8 mouse cellular contexts compared by ENCODE assay signal in genomic region chr10:88200541-88200940, GRCm38 (mm10). TPM values are rescaled to one million over a fixed set of nuclear protein-coding genes. Genes with fewer than 3 reads are reported as not detected.
DNase-seq lines count a peak whose midpoint lies in the region; ATAC-seq and TF ChIP-seq lines count a peak whose summit lies in the region.

No protein-coding gene starts in this region.

- H3K27ac ChIP-seq in thymus, adult 2 months (ENCODE audit: control insufficient read depth, insufficient read depth, low read length): no peak overlapping the region
- H3K27ac ChIP-seq in limb, embryonic 15.5 days: no peak overlapping the region
- H3K27ac ChIP-seq in stomach, postnatal 0 days (replicated peaks): no peak overlapping the region

- no peaks in the 10 kb centered on the region for H3K27me3 ChIP-seq in erythroblast, embryonic 14.5 days (ENCODE audit: control insufficient read depth)
- H3K27me3 ChIP-seq in thymus, adult 2 months (ENCODE audit: control insufficient read depth, insufficient read depth, low read length): no peaks in the 10 kb centered on the region
- no peaks in the 10 kb centered on the region for H3K27me3 ChIP-seq in limb, embryonic 15.5 days
- no peaks in the 10 kb centered on the region for H3K27me3 ChIP-seq in stomach, postnatal 0 days (ENCODE audit: control insufficient read depth, insufficient read depth, low read length)

- no peak for ATAC-seq in erythroblast, adult 5-6 weeks (replicated peaks; ENCODE audit: low FRiP score, poor library complexity, severe bottlenecking)
- ATAC-seq in limb, embryonic 15.5 days (ENCODE audit: insufficient number of reproducible peaks, low FRiP score, low TSS enrichment, low read depth): no peak
- ATAC-seq in stomach, postnatal 0 days (ENCODE audit: low FRiP score, low TSS enrichment): peak; percentile 60; the same call in 1 of the 2 replicates

- H3K4me2 ChIP-seq in limb, embryonic 15.5 days: peak overlapping the region; percentile 69
- H3K4me2 ChIP-seq in stomach, postnatal 0 days (replicated peaks; ENCODE audit: low read depth): peak overlapping the region; percentile 76

- 14% methylated on average over 4 of the region's 4 CpGs for WGBS in thymus, adult 2 months
- 14% methylated on average over 4 of the region's 4 CpGs for WGBS in limb, embryonic 15.5 days
- WGBS in stomach, postnatal 0 days: 4% methylated on average over 4 of the region's 4 CpGs

- H3K9ac ChIP-seq in limb, embryonic 15.5 days: no peak overlapping the region
- no peak overlapping the region for H3K9ac ChIP-seq in stomach, postnatal 0 days (ENCODE audit: low read length)

- TF ChIP-seq EP300 in stomach, postnatal 0 days (optimal IDR thresholded peaks at IDR 0.05): no peak

- no peak for TF ChIP-seq POLR2A in thymus, adult 2 months (IDR thresholded peaks at IDR 0.05; ENCODE audit: control insufficient read depth, extremely low read depth, insufficient read depth, low read length, poor library complexity)

- H3K4me3 ChIP-seq in erythroblast, embryonic 14.5 days (replicated peaks): peak overlapping the region; percentile 90
- no peak overlapping the region for H3K4me3 ChIP-seq in thymus, adult 2 months (ENCODE audit: control insufficient read depth, insufficient read depth, low read length)
- peak overlapping the region; percentile 67 for H3K4me3 ChIP-seq in limb, embryonic 15.5 days
- peak overlapping the region; percentile 65 for H3K4me3 ChIP-seq in stomach, postnatal 0 days (ENCODE audit: low read depth, low read length)

- peaks cover 5% of the 10 kb centered on the region for H3K36me3 ChIP-seq in erythroblast, embryonic 14.5 days (ENCODE audit: control insufficient read depth)
- no peaks in the 10 kb centered on the region for H3K36me3 ChIP-seq in thymus, adult 2 months (ENCODE audit: control insufficient read depth, insufficient read depth, low read length)
- H3K36me3 ChIP-seq in limb, embryonic 15.5 days: peaks cover 7% of the 10 kb centered on the region; the same call in 1 of the 2 replicates
- peaks cover 7% of the 10 kb centered on the region; the same call in 1 of the 2 replicates for H3K36me3 ChIP-seq in stomach, postnatal 0 days (ENCODE audit: control insufficient read depth, insufficient read depth, low read length)

- no peaks in the 10 kb centered on the region for H3K9me3 ChIP-seq in erythroblast, embryonic 14.5 days (ENCODE audit: control insufficient read depth, low read length)
- no peaks in the 10 kb centered on the region for H3K9me3 ChIP-seq in limb, embryonic 15.5 days
- no peaks in the 10 kb centered on the region for H3K9me3 ChIP-seq in stomach, postnatal 0 days (ENCODE audit: control insufficient read depth, low read length)

- TF ChIP-seq CTCF in thymus, adult 2 months (IDR thresholded peaks at IDR 0.05; ENCODE audit: borderline replicate concordance, control insufficient read depth, extremely low read depth, insufficient read depth, low read length, poor library complexity): no peak
- TF ChIP-seq CTCF in stomach, postnatal 0 days (IDR thresholded peaks at IDR 0.05; ENCODE audit: low read depth): no peak

- H3K4me1 ChIP-seq in erythroblast, embryonic 14.5 days (ENCODE audit: control insufficient read depth): peaks cover 14% of the 10 kb centered on the region
- peaks cover 19% of the 10 kb centered on the region for H3K4me1 ChIP-seq in thymus, adult 2 months (replicated peaks; ENCODE audit: control insufficient read depth, insufficient read depth, low read length)
- peaks cover 4% of the 10 kb centered on the region; the same call in 1 of the 2 replicates for H3K4me1 ChIP-seq in limb, embryonic 15.5 days
- peaks cover 4% of the 10 kb centered on the region; the same call in 1 of the 2 replicates for H3K4me1 ChIP-seq in stomach, postnatal 0 days (replicated peaks; ENCODE audit: control insufficient read depth, insufficient read depth)

- DNase-seq in thymus, adult 2 months: peak; percentile 4
- no peak for DNase-seq in thymus, adult 18-20 months
- no peak for DNase-seq in stomach, postnatal 0 days (ENCODE audit: low spot score)
- no peak for DNase-seq in spleen, postnatal 10 days (ENCODE audit: low spot score in 2 of 2)
- DNase-seq in urinary bladder, adult 2 months (ENCODE audit: low spot score): no peak

RNA-seq across cellular contexts. Expression of gene Washc3, which starts 0.4 kb away (rescaled TPM):
- 0.96 and 1.1 TPM in 2 replicates for polyA plus RNA-seq in erythroblast, embryonic 14.5 days (2012)
- total RNA-seq in erythroblast, adult 5-6 weeks (2015; ENCODE audit: low replicate concordance): 21.3 and 22.8 TPM in 2 replicates
- 4.0 and 4.9 TPM in 2 replicates for total RNA-seq in erythroblast, adult 5-6 weeks (2017; ENCODE audit: low replicate concordance)
- 15.0 and 19.8 TPM in 2 replicates for polyA plus RNA-seq in thymus, adult 2 months (2012; rRNA removed)
- 54.8 and 55.9 TPM in 2 replicates for polyA plus RNA-seq in limb, embryonic 15.5 days (2015; fragmentation: Nextera tagmentation; extraction: Ambion mirVana)
- polyA plus RNA-seq in stomach, postnatal 0 days (2015; fragmentation: Nextera tagmentation; extraction: Ambion mirVana): 69.4 and 70.0 TPM in 2 replicates
- polyA plus RNA-seq in urinary bladder, adult 2 months (2012; rRNA removed): 47.0 and 50.1 TPM in 2 replicates

RNA-seq across cellular contexts. Expression of gene Nup37, which starts 53.7 kb away (rescaled TPM):
- 0.04 and 0.20 TPM in 2 replicates for polyA plus RNA-seq in erythroblast, embryonic 14.5 days (2012)
- total RNA-seq in erythroblast, adult 5-6 weeks (2015; ENCODE audit: low replicate concordance): 9.8 and 18.6 TPM in 2 replicates
- 7.5 and 13.1 TPM in 2 replicates for total RNA-seq in erythroblast, adult 5-6 weeks (2017; ENCODE audit: low replicate concordance)
- polyA plus RNA-seq in thymus, adult 2 months (2012; rRNA removed): 12.3 and 12.6 TPM in 2 replicates
- 55.8 and 58.0 TPM in 2 replicates for polyA plus RNA-seq in limb, embryonic 15.5 days (2015; fragmentation: Nextera tagmentation; extraction: Ambion mirVana)
- polyA plus RNA-seq in stomach, postnatal 0 days (2015; fragmentation: Nextera tagmentation; extraction: Ambion mirVana): 32.0 and 37.4 TPM in 2 replicates
- 13.8 and 17.4 TPM in 2 replicates for polyA plus RNA-seq in urinary bladder, adult 2 months (2012; rRNA removed)

RNA-seq across cellular contexts. Expression of gene Parpbp, which starts 53.8 kb away (rescaled TPM):
- polyA plus RNA-seq in erythroblast, embryonic 14.5 days (2012): 0.26 and 0.31 TPM in 2 replicates
- 10.2 and 14.8 TPM in 2 replicates for total RNA-seq in erythroblast, adult 5-6 weeks (2015; ENCODE audit: low replicate concordance)
- total RNA-seq in erythroblast, adult 5-6 weeks (2017; ENCODE audit: low replicate concordance): 9.9 and 19.1 TPM in 2 replicates
- polyA plus RNA-seq in thymus, adult 2 months (2012; rRNA removed): 3.5 and 4.0 TPM in 2 replicates
- 6.4 and 7.7 TPM in 2 replicates for polyA plus RNA-seq in limb, embryonic 15.5 days (2015; fragmentation: Nextera tagmentation; extraction: Ambion mirVana)
- polyA plus RNA-seq in stomach, postnatal 0 days (2015; fragmentation: Nextera tagmentation; extraction: Ambion mirVana): 2.2 and 2.5 TPM in 2 replicates
- polyA plus RNA-seq in urinary bladder, adult 2 months (2012; rRNA removed): 0.46 and 0.58 TPM in 2 replicates

Comparison
In these comparisons a context has a peak if more than half of its experiments do, and no peak if none do; other contexts are left out.
1. RNA of gene Nup37, which starts 53.7 kb away (polyA plus RNA-seq): 55.8 to 58.0 TPM in limb, embryonic 15.5 days, 32.0 to 37.4 TPM in stomach, postnatal 0 days, 13.8 to 17.4 TPM in urinary bladder, adult 2 months and 12.3 to 12.6 TPM in thymus, adult 2 months; 0.04 to 0.20 TPM in erythroblast, embryonic 14.5 days; every median in the first group is over 10 times any median in the second.